Mouse (Mus musculus) lung, postnatal 14 days (tissue): ENCODE results near the gene Smg7.
A peak's percentile ranks its signal among the peaks of the same experiment; 100 is the strongest.
"Not testable (repeated sequence)": the region's sequence is repeated elsewhere in the genome, so short reads cannot be mapped to it uniquely, and the experiment has no call there.

Source experiments
- DNase-seq: peaks from one replicate; pipeline ENCODE4 v3.0.0; 2021

Gene Smg7

DNA sequence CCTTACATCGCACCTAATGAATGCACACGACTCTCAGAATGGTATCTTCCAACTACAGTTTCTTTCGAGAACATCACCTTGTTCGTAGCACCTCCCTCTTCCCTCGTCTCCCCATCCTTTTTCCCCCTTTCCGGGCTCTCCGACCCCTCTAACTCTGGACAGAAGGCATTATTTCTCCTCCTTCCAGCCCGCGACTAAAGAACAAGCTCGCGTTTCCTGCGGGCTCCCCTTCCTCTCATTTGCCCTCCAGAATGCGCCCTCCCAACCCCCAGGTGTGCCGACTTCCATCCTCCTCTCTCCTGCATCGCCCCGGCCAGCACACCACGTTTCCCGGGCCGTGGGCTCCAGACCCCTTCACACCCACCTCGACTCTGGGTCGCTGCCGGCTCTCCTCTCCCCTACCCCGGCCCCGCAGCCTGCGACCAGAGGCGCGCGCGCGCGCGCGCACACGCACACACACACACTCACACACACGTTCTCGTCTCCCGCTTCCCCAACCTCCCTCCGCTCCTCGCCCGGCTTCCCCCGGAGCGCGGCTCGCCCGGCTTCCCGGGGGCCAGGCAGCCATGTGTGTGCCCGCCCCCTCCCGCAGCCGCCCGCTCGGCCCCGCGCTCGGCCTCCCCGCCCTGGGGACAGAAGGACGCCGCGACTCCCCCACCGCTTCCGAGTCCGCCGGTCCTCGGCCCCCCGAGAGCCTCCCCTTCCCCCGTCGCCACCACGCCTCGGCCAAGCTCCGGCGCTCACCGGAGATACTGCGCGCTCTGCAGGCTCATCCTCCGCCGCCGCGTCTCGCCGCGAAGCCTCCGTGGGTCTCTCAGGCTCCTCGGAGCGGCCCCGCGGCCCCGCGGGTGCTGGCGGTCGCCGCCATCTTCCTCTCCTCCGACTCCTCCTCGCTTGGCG lies at the start of gene Smg7:
TSS of gene Smg7 (minus strand) at position 882 of the 900 bp plus-strand sequence.
- no peak for DNase-seq

DNA sequence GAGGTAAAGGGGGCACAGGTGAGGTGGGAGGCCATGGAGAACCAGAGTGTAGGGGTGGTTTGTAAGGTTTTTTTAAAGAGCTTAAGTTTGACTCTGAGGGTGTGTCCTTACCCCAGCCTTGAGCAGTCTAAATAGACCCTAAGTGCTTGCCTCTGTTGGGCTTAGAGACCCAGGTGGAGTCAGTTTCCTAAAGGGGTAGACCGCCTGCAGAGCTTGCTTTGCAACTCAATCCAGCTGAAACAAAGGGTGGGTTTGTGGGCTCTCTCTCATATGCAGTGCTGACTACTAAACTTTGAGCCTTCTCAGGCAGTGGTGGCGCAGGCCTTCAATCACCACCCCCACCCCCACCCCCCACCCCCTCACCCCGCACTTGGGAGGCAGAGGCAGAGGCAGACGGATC lies 40.5 kb upstream of the Smg7 start:
- DNase-seq: no peak

DNA sequence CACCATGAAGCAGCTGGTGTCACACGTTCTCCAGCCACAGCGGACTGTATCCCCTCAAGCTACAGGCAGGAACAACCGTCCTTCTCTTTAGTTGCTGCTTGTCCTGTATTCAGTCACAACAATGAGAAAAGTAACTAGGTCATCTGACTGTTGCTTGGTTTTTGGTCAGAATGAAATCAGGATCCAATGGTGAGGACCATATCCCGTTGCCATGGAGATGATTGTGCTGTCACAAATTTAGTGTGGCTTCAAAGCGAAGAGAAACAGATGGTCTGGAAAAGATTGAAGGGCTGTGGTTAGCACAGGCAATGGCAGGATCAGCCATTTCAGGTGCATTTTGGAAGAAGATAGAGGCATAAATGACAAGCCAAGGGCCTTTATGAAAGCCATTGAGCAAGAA lies 33.9 kb upstream of the Smg7 start:
- DNase-seq: no peak

DNA sequence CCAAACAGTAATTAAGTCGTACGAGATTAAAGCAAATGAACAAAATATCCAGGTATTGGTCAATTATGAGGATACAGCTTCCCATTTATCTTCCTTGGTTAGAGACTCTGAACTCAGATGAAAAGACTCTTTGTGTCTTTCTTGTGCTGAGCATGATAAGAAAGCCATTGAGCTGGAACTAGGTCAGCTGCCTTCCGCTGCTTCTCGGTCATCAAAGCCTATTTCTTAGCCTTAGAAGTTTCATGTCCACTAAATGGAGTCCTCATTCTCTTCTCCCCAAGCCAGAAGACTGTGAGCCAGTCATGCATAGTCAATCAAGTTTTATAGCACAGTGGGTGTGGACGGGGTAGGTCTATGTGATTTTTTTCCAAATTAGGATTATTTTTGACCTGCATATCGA lies 33.0 kb upstream of the Smg7 start:
- DNase-seq: no peak

DNA sequence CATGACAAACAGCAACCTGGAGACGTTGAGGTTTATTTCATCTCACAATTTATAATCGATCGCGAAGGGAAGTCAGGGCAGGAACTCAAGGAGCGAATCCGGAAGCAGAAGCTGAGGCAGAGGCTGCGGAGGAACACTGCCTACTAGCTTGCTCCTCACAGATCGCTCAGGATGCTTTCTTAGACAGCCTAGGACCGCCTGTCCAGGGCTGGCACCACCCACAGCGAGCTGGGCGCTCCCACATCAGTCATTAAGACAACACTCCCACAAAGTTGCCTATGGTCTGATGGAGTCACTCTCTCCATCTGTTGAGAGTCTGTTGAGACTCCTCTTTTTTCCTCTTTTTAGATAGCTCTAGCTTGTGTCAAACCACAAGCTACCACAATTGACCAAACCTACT lies 31.5 kb upstream of the Smg7 start:
- DNase-seq: no peak

DNA sequence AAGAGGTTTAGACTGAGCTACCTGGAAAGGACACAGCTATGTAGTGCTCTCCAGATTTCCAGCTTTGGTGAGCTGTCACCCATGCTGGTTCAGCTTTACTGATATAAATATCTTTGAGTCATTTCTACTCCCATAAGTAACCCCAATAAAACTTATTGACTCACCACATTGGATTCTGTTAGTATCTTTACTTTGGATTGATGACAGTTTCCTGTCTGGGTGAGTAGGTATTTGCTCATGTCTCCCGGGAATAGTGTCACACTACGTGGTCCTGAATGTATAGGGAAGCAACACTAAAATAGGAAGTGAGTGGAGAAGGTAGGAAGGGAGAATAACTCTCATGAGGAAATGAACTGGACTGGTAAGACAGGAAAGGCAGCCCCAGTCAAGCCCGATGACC lies 19.3 kb upstream of the Smg7 start:
- DNase-seq: no peak

DNA sequence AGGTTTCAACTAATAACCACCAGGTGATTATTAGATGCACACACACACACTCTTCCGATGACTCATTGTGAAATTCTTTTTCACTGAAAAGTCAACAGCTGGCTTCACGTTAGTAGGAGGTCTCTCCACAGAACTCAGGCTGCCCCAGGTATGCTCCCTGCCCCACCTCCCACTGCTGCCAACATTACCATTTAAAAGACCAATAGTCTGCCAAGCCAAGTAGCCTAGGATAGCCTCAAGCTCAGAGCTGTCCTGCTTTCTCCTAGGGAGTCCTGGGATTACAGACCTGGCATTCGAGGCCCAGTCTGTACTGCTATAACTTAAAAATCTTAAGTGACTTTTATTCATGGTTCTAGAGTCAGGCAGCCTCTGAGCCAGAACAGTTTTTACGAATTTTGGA lies 15.2 kb upstream of the Smg7 start:
- DNase-seq: no peak

DNA sequence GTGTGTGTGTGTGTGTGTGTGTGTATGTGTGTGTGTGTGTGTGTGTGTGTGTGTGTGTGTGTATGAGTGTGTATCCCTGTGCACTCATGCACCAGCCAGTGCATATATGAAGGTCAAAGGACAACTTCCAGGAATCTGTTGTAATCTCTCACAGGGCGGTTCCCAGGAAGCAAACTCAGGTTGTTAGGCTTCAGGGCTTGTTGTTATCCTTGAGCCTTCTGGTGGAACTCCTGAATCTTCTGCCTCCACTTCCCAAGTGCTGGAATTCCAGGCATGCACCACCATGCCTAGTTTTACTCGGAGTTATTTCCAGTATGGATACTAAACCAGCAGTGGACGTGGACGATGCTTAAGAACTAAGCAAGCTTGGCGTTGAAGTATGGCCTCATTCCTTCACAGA lies 14.5 kb upstream of the Smg7 start:
- DNase-seq: no peak

DNA sequence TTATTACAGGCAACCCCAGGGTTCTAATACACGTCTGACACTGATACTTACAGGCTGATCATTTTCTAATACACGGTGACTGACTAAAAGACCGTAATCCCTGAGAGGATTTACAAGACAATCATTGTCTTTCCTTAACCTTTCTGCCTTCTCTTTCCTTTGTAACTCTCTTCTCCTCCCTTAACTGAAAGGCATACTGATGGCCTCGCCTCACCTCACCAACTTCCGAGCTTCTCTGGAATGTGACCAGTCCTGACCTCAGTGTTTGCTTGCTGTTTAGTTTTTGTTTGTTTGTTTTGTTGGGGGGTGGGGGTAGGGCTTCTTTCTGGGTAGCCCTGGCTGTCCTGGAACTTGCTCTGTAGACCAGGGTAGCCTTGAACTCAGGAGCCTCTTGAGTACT lies 13.3 kb upstream of the Smg7 start:
- no peak for DNase-seq

DNA sequence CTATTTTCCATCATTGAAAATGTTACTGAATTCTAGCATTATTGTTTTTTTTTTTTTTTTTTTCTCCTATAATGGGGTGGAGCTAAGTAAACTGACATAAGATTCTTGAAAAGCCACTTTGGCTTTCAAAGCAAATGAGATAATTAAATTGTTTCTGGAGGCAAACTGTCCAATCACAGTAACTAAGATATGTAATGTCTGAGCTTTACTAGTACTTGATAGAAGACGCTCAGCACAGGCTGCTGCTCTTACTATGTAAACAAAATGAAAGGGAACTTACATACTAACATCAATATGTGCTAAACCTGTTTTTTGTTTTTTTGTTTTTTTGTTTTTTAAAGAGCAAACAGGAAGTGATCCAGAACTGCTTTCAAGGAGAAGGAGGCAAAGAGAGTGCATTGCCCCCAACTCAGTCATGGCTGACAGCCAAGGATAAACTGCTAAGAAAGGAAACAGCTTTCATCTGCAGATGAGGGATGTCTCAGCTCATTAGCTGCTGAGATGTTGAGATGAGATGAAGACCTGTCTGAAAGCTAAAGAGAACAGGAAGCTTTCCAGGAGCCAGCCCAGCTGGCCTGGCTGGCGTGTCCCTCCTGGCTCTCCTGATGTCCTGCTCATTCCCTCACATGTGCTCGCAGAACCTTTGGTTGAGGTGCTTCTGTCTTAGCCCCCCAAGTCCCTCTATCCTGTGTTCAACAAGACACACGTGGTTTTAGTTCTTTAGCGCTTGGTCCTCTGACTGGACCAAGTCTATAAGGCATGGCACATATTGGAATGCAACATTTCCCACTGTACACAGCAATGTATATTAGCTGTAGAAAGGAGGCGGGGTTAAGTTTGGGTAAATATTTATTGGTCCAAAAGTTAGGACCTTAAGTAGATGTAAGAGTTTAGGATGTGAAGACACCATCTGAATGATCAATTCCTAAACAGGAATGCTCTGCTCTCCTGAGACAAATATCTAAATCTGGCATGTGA lies 11.3 kb upstream of the Smg7 start:
- DNase-seq: peak; percentile 5

DNA sequence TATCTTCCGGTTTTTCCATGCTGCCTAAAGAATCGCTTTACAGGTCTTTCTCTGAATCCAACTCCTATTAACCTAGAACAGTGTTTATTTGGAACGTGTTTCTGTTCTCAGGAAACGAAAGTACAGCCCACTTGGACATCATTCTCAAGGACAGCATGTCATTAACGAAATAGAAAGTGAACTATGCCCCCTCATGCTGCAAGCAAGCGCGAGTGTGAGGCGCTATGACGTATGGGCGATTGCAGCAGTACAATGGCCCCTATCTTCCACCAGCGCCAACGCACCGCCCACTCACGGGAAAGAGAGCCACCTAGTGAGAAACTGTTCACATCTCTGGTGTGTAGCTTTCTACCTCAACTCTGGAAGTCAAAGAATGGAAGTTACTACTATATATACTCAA lies 2.0 kb upstream of the Smg7 start:
- DNase-seq: peak; percentile 86

DNA sequence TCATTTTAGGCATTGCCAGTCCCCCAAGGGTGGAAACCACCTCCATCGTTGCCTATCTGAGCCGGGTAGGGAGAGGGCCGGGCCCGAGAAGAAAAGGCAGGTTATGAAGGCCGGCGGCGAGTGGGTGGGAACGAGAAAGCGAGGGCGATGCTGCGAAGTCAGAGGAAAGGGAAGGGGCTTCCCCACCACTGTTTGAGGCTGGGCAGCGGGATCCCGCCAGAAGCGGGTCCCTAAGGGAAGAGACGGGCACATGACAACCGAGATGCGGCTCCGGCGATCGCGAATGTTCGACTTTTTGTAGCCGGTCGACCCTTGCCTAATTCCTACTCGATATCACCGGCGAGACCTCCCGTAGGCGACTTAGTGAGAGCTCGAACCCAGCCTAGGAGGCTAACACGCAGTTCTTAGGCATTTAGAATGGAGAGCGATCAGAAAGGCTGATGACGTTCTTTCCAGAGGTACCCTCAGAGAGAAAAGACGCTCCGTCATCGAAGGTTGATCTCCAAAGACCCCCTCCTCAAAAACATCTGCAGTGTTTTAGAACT lies 1.2 kb upstream of the Smg7 start:
- no peak for DNase-seq

DNA sequence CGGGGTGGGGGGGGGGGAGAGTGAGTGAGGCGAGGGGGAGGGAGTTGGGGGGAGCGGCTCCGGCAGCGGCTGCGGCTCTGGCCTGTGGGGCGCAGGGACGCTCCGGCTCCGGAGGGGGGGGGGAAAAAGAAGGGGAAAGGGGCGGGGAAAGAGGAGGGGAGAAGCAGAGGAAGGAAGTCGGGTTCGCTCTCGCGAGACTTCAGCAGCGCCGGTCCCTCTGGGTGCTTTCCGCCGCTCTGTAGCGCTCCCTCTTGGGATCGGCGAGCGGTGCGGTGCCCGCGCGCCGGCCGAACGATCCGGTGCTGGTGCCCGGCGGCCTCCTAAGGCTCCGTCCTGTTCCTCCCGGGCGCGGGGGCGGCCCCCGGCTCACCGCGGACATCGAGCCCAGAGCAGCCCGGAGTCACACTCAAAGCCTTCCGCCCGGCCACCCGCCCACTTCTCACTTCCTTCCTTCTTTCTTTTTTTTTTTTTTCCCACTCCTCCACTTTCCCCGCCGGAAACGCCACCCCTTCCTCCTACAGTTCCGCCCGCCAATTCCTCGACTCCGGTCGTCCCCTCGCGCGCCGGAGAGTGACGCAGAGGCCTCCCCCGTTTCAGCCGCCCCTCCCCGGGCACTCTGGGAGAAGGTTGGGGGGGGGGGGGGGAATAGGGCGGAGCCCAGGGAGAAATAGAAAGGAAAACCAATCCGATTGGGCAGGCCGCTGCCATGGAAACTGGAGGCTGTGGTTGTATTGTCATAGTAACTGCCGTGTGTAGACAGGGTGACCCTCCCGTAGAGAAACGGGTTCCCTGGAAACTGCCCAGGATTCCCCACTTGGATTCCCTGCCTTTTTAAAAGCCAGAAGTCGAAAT lies 445 bp upstream of the Smg7 start:
- peak; percentile 95 for DNase-seq

DNA sequence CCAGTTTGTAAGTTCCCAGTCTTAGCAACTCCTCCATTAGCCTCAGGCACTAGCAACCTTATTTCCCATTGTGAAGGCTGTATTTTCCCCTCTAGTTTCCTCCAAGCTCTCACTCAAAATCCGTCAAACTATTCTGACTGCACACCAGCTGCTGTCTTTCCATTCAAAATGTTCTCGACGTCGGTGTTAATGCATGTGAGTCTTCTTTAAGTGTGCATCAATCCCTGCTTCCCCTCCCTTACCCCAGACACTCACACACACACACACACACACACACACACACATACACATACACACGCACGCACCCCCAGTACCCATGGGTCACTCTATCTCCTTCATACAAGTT lies 1.1 kb downstream of the Smg7 start:
- no peak for DNase-seq

DNA sequence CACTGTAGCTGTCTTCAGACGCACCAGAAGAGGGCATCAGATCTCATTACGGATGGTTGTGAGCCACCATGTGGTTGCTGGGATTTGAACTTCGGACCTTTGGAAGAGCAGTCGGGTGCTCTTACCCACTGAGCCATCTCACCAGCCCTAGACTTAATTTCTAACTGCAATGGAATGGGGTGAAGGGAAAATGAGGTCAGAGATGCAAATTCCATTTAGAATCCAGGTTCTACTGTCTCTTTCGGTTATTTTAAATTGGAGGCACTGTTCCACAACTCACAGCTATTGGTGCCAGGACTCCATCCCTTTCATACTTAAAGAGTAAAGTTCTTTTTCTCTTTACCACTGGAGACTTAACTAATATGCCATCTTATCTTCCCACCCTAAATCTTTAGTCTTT lies 14.4 kb downstream of the Smg7 start:
- not testable (repeated sequence) for DNase-seq

DNA sequence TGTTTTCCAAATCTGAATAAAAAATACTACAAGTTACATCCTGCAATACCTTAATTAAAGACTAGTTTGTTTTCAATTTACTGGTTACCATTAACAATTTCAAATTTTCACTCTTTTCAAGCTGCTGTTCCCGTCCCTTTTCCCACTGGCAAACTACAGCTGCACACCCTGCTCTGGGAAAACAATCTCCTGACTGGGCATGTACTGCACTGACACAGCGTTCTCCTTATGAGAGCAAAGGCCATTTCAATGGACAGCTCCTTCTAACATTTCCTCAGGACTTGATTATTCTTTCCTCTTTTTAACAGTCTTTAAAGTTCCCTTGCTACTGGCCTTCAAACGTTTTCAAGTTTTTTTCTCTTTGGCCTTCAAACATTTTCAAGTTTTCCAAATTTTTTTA lies 31.4 kb downstream of the Smg7 start:
- no peak for DNase-seq

DNA sequence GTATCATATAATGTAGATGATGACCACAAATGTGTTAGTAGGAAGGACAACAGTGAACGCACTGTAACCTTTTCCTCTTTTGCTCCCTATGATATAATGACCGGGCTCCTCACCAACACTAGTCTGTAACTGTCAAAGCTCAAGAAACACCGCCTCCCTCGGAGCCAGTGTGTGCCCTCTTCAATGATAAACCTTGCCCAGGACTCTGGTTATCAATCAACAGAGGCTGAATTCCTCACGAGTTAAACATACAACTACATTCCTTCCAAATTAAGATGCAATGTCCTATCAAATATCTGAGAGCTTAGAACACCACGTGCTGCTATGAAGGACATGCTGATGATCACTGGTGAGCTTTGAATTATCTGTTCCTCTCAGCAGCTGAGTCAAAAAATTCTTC lies 32.5 kb downstream of the Smg7 start:
- DNase-seq: no peak

DNA sequence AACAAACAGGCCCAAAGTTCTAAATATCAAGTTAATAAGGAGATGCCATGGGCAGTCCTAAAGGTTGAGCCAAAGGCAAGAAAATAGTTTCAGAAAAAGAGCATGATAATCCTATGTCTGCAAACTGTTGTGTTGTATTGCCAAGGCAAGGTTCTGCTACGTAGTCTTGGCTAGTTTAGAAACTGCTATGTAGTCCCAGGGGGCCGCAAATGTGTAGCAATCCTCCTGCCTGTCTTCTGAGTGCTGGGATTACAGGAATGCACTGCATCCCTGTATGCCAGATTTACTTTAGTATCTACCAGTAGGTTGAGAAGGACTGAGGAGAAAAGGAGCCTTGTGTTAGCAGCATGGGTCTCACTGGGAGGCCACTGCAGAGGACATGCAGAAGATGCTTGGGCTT lies 55.6 kb downstream of the Smg7 start:
- DNase-seq: no peak

DNA sequence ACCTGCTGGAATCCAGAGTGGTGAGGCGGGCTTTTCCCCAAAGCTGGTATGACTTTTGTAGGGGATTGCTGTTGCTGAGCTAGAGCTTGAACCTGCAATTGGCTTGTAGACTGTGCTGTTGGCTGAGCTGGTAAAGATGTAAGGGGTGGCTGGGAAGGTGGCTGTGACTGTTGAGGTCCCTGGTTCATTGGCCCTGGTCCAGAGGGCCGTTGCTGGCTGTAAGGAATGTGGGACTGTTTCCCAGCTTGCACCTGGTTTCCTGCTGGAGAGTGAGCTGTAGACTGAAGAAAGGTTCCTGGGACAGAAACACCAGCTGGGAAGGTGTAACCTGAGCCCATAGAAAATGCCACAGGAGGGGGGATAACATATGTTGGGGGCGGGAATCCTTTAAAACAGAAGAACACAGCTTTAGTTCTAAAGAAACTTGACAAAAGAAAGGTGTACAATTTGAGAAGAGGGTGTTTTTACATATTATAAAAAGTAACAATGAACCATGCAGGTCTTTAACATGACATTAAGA lies 57.2 kb downstream of the Smg7 start:
- DNase-seq: no peak

DNA sequence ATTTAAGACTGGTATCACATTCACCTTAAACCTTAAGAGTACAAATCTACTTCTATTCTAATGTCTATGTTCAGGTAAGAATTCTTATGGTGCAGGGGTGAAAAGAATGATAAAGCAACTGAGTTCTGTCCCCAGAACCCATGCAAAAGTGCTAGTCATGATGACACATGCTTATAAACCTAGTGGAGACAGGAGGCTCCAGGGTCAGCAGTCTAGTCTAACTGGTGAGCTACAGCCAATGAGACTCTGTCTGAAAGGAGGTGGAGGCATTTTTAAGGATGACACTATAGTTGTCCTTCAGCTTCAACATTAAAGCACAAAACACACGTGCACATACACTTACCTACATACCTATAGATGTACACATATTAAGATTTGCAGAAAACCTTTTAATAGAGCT lies 57.8 kb downstream of the Smg7 start:
- DNase-seq: no peak

DNA sequence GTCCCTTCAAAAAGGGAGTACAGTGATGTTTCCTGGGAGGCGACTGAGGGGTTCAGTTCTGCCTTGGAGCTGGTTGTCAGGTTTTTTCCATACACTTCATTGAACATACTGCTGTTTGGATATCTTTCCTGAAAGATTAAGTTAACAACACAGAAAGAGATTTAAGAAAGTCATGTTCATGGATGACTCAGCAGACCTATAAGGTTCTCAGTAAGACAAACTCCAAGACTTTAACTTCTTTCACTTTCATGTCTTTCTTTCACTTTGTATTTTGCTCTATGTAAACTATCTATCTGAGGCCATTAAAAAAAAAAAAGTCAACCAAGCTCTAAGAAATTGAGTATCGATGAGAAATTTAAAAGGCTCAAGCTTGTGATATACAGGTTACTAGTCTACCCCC lies 61.4 kb downstream of the Smg7 start:
- no peak for DNase-seq

DNA sequence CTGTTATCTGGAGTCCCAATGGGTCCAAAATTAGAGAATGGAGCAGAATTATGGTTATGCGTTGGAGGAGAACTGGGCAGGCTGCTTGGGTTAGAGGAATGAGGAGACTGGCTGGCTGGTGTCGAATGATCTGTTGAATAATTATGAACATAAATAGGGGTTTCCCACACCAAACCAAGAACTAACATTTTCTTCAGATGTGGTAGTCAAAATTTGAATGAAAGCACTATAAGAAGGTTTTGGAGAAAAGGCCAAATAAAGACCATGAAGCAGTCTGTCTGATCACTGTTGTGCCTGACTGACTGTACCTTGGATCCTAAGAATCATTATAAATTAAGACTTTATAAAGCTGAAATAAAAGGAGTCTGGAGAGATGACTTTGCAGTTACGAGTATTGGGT lies 62.1 kb downstream of the Smg7 start:
- no peak for DNase-seq

DNA sequence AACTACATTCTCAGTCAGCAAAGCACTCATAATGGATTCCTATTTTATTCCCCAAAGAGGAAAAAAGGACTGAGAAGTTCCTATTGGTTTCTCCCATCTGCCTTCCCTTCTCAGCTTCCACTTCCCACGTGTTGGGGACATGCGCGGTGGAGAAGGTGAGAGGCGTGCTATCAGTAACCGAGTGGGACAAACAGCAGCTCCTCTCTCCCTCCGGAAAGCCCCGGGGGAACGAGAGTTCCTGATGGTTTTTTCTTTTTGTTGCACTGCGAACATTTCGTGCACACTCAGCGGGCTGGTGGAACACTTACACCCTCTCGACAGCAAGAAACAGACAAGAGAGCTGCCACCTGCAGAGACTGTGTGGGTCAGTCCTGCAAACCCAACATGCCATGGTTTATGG lies 63.6 kb downstream of the Smg7 start:
- DNase-seq: no peak
